Mouse (Mus musculus) embryonic facial prominence, embryonic 14.5 days (tissue): ENCODE measurements around the gene Scgb2b17. TPM values are rescaled to one million over a fixed set of nuclear protein-coding genes. Genes with fewer than 3 reads are reported as not detected.
"Not testable (repeated sequence)": the region's sequence is repeated elsewhere in the genome, so short reads cannot be mapped to it uniquely, and the experiment has no call there.

Source experiments
- ATAC-seq: fragments of 200-750 bp; cut with Nextera tagmentation; 2 replicates; pipeline ENCODE4 v1.8.0; 2017; ENCODE audit warnings: low read depth, moderate number of reproducible peaks, moderate TSS enrichment
- DNase-seq: peaks from one replicate; pipeline ENCODE4 v3.0.0-alpha.2; 2015; ENCODE audit warnings: low spot score
- H3K27ac ChIP-seq: fragments of 300-500 bp; sonication (generic); replicated peaks from 2 replicates; pipeline ENCODE4 v1.5.1; 2014; ENCODE audit warnings: low read depth, mild to moderate bottlenecking, low read length, moderate library complexity
- H3K27me3 ChIP-seq: fragments of 300-500 bp; sonication (generic); replicated peaks from 2 replicates; pipeline ENCODE4 v1.6.1; 2014; ENCODE audit warnings: low read length; ENCODE audit not compliant: control insufficient read depth, insufficient read depth
- H3K36me3 ChIP-seq: fragments of 300-500 bp; sonication (generic); 2 replicates; pipeline ENCODE4 v1.6.1; 2014; ENCODE audit warnings: low read length, mixed read lengths; ENCODE audit not compliant: control insufficient read depth, insufficient read depth
- H3K4me1 ChIP-seq: fragments of 300-500 bp; sonication (generic); 2 replicates; pipeline ENCODE4 v1.6.1; 2014; ENCODE audit warnings: antibody characterized with exemption, low read length; ENCODE audit not compliant: control insufficient read depth, insufficient read depth
- H3K4me2 ChIP-seq: fragments of 300-500 bp; sonication (generic); 2 replicates; pipeline ENCODE4 v1.6.1; 2014; ENCODE audit warnings: low read depth, mild to moderate bottlenecking, low read length, moderate library complexity, mixed read lengths
- H3K4me3 ChIP-seq: fragments of 300-500 bp; sonication (generic); 2 replicates; pipeline ENCODE4 v1.5.1; 2014; ENCODE audit warnings: low read depth, mild to moderate bottlenecking, low read length
- H3K9ac ChIP-seq: fragments of 300-500 bp; sonication (generic); 2 replicates; pipeline ENCODE4 v1.6.1; 2014; ENCODE audit warnings: low read depth, mild to moderate bottlenecking, low read length, moderate library complexity, mixed read lengths
- H3K9me3 ChIP-seq: fragments of 300-500 bp; sonication (generic); 2 replicates; pipeline ENCODE4 v1.6.1; 2016; ENCODE audit warnings: low read length; ENCODE audit not compliant: control insufficient read depth
- polyA plus RNA-seq: library from polyadenylated mRNA; unstranded; fragments of >200 nt; fragmentation: Nextera tagmentation; extraction: Ambion mirVana; gene quantifications from 2 replicates; pipeline ENCODE4 v1.2.1, GENCODE M21; 2014

Gene Scgb2b17
- polyA plus RNA-seq, result not detected in 2 replicates

GRCm38 (mm10) chr7:33056461-33056860, at the start of gene Scgb2b17:
Gene Scgb2b17 (minus strand): TSS chr7:33056561.
- H3K27me3 ChIP-seq, DNase-seq, H3K4me1 ChIP-seq, H3K36me3 ChIP-seq, H3K4me2 ChIP-seq, H3K9me3 ChIP-seq, H3K4me3 ChIP-seq, H3K27ac ChIP-seq, H3K9ac ChIP-seq, ATAC-seq: not testable (repeated sequence)

DNA sequence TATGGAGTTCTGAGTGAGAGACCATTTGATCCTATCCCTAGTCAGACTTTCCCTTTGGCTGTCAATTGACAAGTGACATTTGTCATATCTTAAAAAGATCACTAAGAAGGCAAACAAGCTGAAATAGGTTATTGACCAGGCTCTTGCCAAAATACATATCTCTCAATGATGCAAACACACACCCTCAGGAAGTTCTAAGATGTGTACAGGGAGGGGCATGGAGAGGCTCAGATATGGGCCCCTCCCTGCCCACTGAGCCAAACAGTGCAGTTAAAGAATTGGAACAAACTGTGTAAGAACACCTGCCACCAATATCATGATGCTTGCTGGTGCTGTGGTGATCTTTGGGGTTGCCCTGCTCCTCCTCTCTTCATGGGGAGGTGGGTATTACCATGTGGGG, 6.8 kb upstream of the Scgb2b17 start, which contains the start of gene Scgb1b17:
Gene Scgb1b17, plus strand, starts transcription at position 301 of the 400 bp plus-strand sequence.
- DNase-seq, H3K27me3 ChIP-seq, H3K4me2 ChIP-seq, H3K36me3 ChIP-seq, ATAC-seq, H3K9me3 ChIP-seq, H3K9ac ChIP-seq, H3K4me3 ChIP-seq, H3K27ac ChIP-seq, H3K4me1 ChIP-seq: not testable (repeated sequence)

Other genes starting within 250 kb of the Scgb2b17 start
- gene Scgb2b15, start 226.9 kb downstream of the Scgb2b17 start, polyA plus RNA-seq, result not detected in 2 replicates
- gene Scgb1b15, start 220.0 kb downstream of the Scgb2b17 start, polyA plus RNA-seq, result not detected in 2 replicates
- not detected in 2 replicates for gene Scgb1b17, start 6.9 kb upstream of the Scgb2b17 start, polyA plus RNA-seq
- gene Scgb2b18, start 117.3 kb upstream of the Scgb2b17 start, polyA plus RNA-seq, result not detected in 2 replicates
- gene Scgb1b18, start 129.0 kb upstream of the Scgb2b17 start, polyA plus RNA-seq, result not detected in 2 replicates
- not detected in 2 replicates for gene Scgb2b19, start 223.8 kb upstream of the Scgb2b17 start, polyA plus RNA-seq
- gene Scgb1b19, start 230.7 kb upstream of the Scgb2b17 start, polyA plus RNA-seq, result not detected in 2 replicates